Mouse (Mus musculus) liver, embryonic 14 days (tissue): ENCODE measurements around the gene Il9r. TPM values are rescaled to one million over a fixed set of nuclear protein-coding genes. Genes with fewer than 3 reads are reported as not detected.

Source experiments
- polyA plus RNA-seq: library from polyadenylated mRNA; depleted of rRNA; stranded (reverse); fragments of >200 nt; gene quantifications from 2 replicates; pipeline ENCODE4 v1.2.3, GENCODE M21; 2012; rRNA removed

The Il9r gene
- 0.07 TPM in 2 replicates for polyA plus RNA-seq

GRCm38 (mm10) chr11:32200075-32200601, at the start of gene Il9r:
Gene Il9r, minus strand, starts transcription at chr11:32200279.

GRCm38 (mm10) chr11:32226124-32226871, 26.2 kb upstream of the Il9r start, which contains the start of gene Mpg:
Gene Mpg, plus strand, starts transcription at chr11:32226505.

GRCm38 (mm10) chr11:32221951-32222409, 21.9 kb upstream of the Il9r start, which contains the start of gene Rhbdf1:
Gene Rhbdf1, minus strand, starts transcription at chr11:32222300.

GRCm38 (mm10) chr11:32205058-32205873, 5.2 kb upstream of the Il9r start, which contains the start of gene Snrnp25:
Gene Snrnp25, plus strand, starts transcription at chr11:32205415.

Other genes with a start within 250 kb of the Il9r start
- gene 4930524B15Rik, start 234.7 kb downstream of the Il9r start, polyA plus RNA-seq: 0.01 TPM in 1 of 2 replicates, not detected in the other
- gene Nsg2, start 199.8 kb downstream of the Il9r start, polyA plus RNA-seq: 0.03 and 0.25 TPM in 2 replicates
- gene Snrnp25, start 5.1 kb upstream of the Il9r start, polyA plus RNA-seq: 69.5 and 70.6 TPM in 2 replicates
- gene Rhbdf1, start 22.0 kb upstream of the Il9r start, polyA plus RNA-seq: 4.9 and 6.0 TPM in 2 replicates
- gene Mpg, start 26.2 kb upstream of the Il9r start, polyA plus RNA-seq: 8.8 and 9.9 TPM in 2 replicates
- gene Nprl3, start 67.4 kb upstream of the Il9r start, polyA plus RNA-seq: 30.9 and 36.6 TPM in 2 replicates
- 28.8 and 33.0 TPM in 2 replicates for gene Hba-x, start 76.1 kb upstream of the Il9r start, polyA plus RNA-seq
- 47,918 and 57,682 TPM in 2 replicates for gene Hba-a1, start 83.2 kb upstream of the Il9r start, polyA plus RNA-seq
- 97.8 and 108 TPM in 2 replicates for gene Hbq1b, start 86.7 kb upstream of the Il9r start, polyA plus RNA-seq
- 198,092 and 218,491 TPM in 2 replicates for gene Hba-a2, start 96.2 kb upstream of the Il9r start, polyA plus RNA-seq
- gene Hbq1a, start 99.8 kb upstream of the Il9r start, polyA plus RNA-seq: 5.4 and 6.6 TPM in 2 replicates
- gene Sh3pxd2b, start 147.5 kb upstream of the Il9r start, polyA plus RNA-seq: 0.84 and 0.88 TPM in 2 replicates